Mouse (Mus musculus): ENCODE results near the gene Zfp710. TPM values are rescaled to one million over a fixed set of nuclear protein-coding genes. Genes with fewer than 3 reads are reported as not detected.

Zfp710 gene
- polyA plus RNA-seq, 1 experiment, result 138 TPM

DNA sequence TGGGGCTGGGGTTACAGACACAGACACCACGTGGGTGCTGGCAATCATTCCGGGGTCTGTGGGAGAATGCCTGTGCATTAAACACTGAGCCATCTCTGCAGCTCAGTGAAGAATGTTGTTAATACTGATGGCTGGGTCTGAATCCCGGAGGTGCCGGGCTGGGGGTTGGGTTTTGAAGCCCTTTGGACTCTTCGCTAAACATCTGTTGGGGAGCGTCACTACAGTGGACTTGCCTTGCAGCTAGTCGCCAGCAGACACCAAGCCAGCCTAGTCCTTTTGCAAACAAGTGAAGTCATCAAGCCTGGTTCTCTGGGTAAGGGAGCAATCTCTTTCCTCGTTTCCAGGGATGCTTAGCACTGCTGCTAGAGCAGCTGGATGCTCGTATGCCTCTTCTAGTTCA is 63.6 kb downstream of the Zfp710 start:
- TF ChIP-seq CTCF (IDR thresholded peaks at IDR 0.05; ENCODE audit: low read depth, low read length) (no peak), POLR2A (IDR thresholded peaks at IDR 0.05; ENCODE audit: borderline replicate concordance, low read depth, low read length) (no peak)
- no peak overlapping the region for H3K4me3 ChIP-seq (ENCODE audit: insufficient read depth, low read length)
- H3K4me1 ChIP-seq (ENCODE audit: control insufficient read depth, insufficient read depth, low read length), result 0 out of 2 replicates have a peak, but pooled peaks cover 9% of the 10 kb centered on the region
- no peak overlapping the region for H3K27ac ChIP-seq (ENCODE audit: insufficient read depth, low read depth, low read length)

DNA sequence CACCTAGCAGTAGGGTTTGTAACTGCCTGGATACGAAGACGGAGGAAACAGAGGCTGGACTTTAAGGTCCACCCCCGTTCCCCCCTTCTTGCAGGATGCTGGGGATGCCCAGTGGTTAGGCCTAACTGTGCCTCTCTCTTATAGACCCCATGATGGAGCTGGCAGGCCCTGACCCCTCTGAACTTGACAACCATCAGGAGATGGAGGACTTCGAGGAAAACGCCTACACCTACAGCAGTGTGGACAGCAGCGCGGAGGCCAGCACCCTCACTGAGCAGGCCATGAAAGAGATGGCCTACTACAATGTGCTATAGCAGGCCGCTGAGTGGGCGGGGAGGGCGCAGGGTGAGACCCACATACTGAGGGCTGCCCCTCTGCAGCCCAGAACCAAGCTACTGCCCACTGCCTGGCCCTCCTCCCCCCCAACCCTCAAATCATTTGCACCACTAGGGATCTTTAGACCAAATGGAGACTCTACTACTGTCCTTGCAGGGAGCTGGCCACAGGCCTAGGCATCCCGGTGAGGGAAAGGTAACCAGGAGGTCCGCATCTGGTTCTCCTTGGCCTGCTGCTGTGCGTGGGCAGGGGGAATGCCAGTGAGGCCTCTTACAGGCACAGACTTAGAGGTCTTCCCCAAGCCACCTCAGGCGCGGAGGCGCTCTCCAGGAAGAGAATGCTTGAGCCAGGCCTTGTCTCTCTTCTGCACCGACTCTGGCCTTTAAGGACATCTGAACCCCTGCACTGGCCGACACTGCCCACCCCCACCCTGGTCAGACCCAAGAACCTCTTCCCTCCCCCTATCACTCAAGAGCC is 65.8 kb downstream of the Zfp710 start:
- TF ChIP-seq CTCF (IDR thresholded peaks at IDR 0.05; ENCODE audit: low read depth, low read length), result no peak
- TF ChIP-seq POLR2A (IDR thresholded peaks at IDR 0.05; ENCODE audit: borderline replicate concordance, low read depth, low read length), result no peak
- Histone ChIP-seq H3K27ac (ENCODE audit: insufficient read depth, low read depth, low read length) (no peak overlapping the region), H3K4me1 (ENCODE audit: control insufficient read depth, insufficient read depth, low read length) (0 out of 2 replicates have a peak, but pooled peaks cover 9% of the 10 kb centered on the region), H3K4me3 (ENCODE audit: insufficient read depth, low read length) (no peak overlapping the region)

- Histone ChIP-seq H3K4me3 (ENCODE audit: insufficient read depth, low read length) (no peak overlapping the region), H3K4me1 (ENCODE audit: control insufficient read depth, insufficient read depth, low read length) (0 out of 2 replicates have a peak, but pooled peaks cover 9% of the 10 kb centered on the region), H3K27ac (ENCODE audit: insufficient read depth, low read depth, low read length) (no peak overlapping the region)
- TF ChIP-seq POLR2A (IDR thresholded peaks at IDR 0.05; ENCODE audit: borderline replicate concordance, low read depth, low read length) (no peak), CTCF (IDR thresholded peaks at IDR 0.05; ENCODE audit: low read depth, low read length) (no peak)
Observed at GRCm38 (mm10) chr7:80091004-80091865, 66.6 kb downstream of the Zfp710 start.

GRCm38 (mm10) chr7:80091866-80092210 is 67.2 kb downstream of the Zfp710 start:
- Histone ChIP-seq H3K4me1 (ENCODE audit: control insufficient read depth, insufficient read depth, low read length) (0 out of 2 replicates have a peak, but pooled peaks cover 9% of the 10 kb centered on the region), H3K4me3 (ENCODE audit: insufficient read depth, low read length) (no peak overlapping the region), H3K27ac (ENCODE audit: insufficient read depth, low read depth, low read length) (no peak overlapping the region)
- TF ChIP-seq POLR2A (IDR thresholded peaks at IDR 0.05; ENCODE audit: borderline replicate concordance, low read depth, low read length) (no peak), CTCF (IDR thresholded peaks at IDR 0.05; ENCODE audit: low read depth, low read length) (no peak)

DNA sequence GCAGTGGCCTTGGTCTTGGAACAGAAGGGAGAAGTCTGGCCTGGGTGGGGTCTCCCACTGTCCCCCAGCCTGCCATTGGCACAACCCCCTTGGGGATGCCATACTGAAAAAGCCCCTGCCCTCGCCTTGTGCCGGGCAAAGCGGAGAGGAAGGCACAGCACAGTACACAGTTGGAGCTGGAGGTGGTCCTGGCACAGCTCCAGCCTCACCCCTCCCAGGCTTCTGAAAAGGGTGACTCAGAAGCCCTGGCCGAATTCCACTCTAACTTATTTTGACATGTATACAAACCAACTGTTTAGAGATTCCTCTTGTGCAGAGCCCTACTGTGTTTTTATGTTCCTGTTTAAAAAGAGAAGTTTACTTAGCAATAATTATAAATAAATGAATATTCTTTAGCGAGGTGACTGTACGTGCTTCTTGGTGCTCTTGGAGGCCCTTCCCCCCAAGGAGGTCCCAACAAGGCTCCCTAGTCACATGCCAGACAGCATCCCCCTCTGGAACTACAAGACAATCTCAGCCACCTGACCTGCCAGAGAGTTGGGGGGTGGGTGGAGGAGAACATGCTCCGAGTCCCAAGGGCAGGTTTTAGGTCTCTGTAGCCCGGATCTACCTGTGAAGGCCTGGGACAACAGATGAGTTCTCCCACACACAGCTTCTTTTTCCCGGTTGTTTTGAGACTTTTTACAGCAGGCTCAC is 67.9 kb downstream of the Zfp710 start:
- Histone ChIP-seq H3K27ac (ENCODE audit: insufficient read depth, low read depth, low read length) (0 out of 2 replicates have a peak overlapping the region, but pooled peaks have one; percentile 7), H3K4me1 (ENCODE audit: control insufficient read depth, insufficient read depth, low read length) (0 out of 2 replicates have a peak, but pooled peaks cover 9% of the 10 kb centered on the region), H3K4me3 (ENCODE audit: insufficient read depth, low read length) (no peak overlapping the region)
- TF ChIP-seq CTCF (IDR thresholded peaks at IDR 0.05; ENCODE audit: low read depth, low read length), result no peak

DNA sequence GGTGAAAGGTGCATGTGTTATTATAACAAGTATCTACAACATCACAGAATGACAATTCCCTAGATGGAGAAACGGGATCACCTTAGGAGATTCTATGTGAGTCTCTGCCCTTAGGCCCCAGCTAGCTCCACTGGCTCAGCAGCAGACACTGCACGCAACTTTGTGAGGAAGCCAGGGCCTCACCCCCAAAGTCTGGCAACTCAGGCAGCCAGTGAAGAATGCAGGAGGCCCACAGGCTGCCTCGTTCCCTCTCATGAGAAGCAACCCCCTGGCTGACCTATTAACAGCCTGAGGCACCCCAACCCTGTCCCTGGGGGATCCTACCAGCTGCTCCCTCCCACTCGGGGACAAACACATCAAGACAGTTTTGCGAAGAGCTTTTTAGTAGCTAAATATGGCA is 69.9 kb downstream of the Zfp710 start:
- TF ChIP-seq CTCF (IDR thresholded peaks at IDR 0.05; ENCODE audit: low read depth, low read length) (no peak), POLR2A (IDR thresholded peaks at IDR 0.05; ENCODE audit: borderline replicate concordance, low read depth, low read length) (no peak)
- H3K4me3 ChIP-seq (ENCODE audit: insufficient read depth, low read length), result no peak overlapping the region
- H3K27ac ChIP-seq (ENCODE audit: insufficient read depth, low read depth, low read length), result no peak overlapping the region
- H3K4me1 ChIP-seq (ENCODE audit: control insufficient read depth, insufficient read depth, low read length), result peaks cover 10% of the 10 kb centered on the region

DNA sequence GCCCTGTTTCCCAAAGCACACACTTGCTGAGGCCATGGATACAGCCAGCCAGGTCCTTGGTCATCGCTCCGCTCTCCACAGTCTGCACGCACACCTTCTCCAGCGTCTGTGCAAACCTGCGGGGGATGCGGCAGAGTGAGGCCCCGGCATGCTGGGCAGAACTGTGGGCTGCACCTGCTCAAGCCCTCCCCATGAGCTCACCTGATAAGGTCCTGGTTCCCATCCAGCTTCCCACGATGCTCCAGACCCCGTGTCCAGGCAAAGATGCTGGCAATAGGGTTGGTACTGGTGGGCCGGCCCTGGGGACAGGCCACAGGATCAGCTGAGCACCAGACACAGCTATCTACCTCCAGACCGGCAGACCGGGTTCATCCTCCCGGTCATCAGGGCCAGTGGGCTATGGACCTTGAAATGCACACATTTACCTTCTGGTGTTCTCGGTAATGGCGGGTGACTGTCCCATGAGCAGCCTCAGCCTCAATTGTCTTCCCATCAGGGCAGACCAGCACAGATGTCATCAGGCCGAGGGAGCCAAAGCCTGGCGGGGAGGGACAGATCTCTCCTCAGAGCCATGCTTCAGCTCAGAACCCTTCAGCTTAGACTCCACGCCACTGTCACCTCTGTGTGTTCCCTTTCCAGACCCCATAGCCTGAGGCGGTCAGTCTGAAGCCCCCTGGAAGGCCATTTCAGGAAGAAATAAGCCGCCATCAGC is 71.1 kb downstream of the Zfp710 start:
- TF ChIP-seq POLR2A (IDR thresholded peaks at IDR 0.05; ENCODE audit: borderline replicate concordance, low read depth, low read length) (no peak), CTCF (IDR thresholded peaks at IDR 0.05; ENCODE audit: low read depth, low read length) (no peak)
- Histone ChIP-seq H3K27ac (ENCODE audit: insufficient read depth, low read depth, low read length) (no peak overlapping the region), H3K4me3 (ENCODE audit: insufficient read depth, low read length) (no peak overlapping the region), H3K4me1 (ENCODE audit: control insufficient read depth, insufficient read depth, low read length) (peaks cover 21% of the 10 kb centered on the region)

GRCm38 (mm10) chr7:80098389-80098976 is 73.9 kb downstream of the Zfp710 start:
- peaks cover 21% of the 10 kb centered on the region for H3K4me1 ChIP-seq (ENCODE audit: control insufficient read depth, insufficient read depth, low read length)
- TF ChIP-seq POLR2A (IDR thresholded peaks at IDR 0.05; ENCODE audit: borderline replicate concordance, low read depth, low read length) (no peak), CTCF (IDR thresholded peaks at IDR 0.05; ENCODE audit: low read depth, low read length) (no peak)
- H3K4me3 ChIP-seq (ENCODE audit: insufficient read depth, low read length), result no peak overlapping the region
- H3K27ac ChIP-seq (ENCODE audit: insufficient read depth, low read depth, low read length), result no peak overlapping the region

DNA sequence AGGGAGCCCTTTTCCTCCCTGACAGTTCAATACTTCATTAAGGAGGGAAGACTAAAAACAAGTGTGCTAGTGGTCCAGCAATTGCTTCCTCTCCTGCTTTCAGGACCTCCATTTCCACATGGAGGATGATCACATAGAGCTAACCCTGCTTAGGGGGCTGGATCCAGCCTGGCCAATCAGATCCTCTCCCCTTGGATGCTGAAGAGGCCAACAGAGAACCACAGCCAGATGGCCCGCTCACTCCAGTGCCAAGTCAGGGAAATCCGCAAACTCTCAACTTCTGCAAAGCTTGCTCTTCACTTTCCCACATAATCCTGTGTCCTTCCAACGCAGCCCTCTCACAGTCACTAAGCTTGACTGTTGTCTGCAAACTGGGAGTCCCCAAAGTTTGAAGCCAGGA is 78.7 kb downstream of the Zfp710 start:
- TF ChIP-seq POLR2A (IDR thresholded peaks at IDR 0.05; ENCODE audit: borderline replicate concordance, low read depth, low read length) (no peak), CTCF (IDR thresholded peaks at IDR 0.05; ENCODE audit: low read depth, low read length) (no peak)
- H3K4me1 ChIP-seq (ENCODE audit: control insufficient read depth, insufficient read depth, low read length), result peaks cover 39% of the 10 kb centered on the region
- no peak overlapping the region for H3K27ac ChIP-seq (ENCODE audit: insufficient read depth, low read depth, low read length)
- H3K4me3 ChIP-seq (ENCODE audit: insufficient read depth, low read length), result no peak overlapping the region

All from bone marrow macrophage, adult 2 months (primary cell).